Mouse (Mus musculus) spleen, adult 2 months (tissue): Measurements from ENCODE around the gene Gm21985.
"Not testable (repeated sequence)": the region's sequence is repeated elsewhere in the genome, so short reads cannot be mapped to it uniquely, and the experiment has no call there.

Source experiments
- CTCF ChIP-seq: fragments of 200-500 bp; IDR thresholded peaks from 2 replicates; pipeline ENCODE4 v1.5.1; 2011; ENCODE audit warnings: mild to moderate bottlenecking, inconsistent platforms; ENCODE audit not compliant: insufficient read depth, insufficient read length, insufficient replicate concordance; ENCODE audit errors: extremely low read depth
- POLR2A ChIP-seq: fragments of 200-500 bp; IDR thresholded peaks from 2 replicates; pipeline ENCODE4 v1.6.1; 2011; ENCODE audit warnings: low read depth, low read length, inconsistent platforms

DNA sequence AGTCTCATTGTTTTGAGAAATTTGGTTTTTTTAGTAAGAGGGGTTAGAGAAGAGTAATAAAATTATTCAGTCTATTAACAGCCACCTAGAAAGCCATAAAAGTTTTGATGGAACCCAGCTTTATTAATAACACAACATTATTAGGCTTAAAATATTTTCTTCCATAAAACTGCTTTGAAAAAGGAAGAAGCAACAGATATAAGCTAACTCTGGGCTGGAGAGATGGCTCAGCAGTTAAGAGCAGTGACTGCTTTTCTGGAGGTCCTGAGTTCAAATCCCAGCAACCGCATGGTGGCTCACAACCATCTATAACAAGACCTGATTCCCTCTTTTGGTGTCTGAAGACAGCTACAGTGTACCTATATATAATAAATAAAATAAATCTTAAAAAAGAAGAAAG lies 19.9 kb downstream of the Gm21985 start:
- TF ChIP-seq CTCF, POLR2A: not testable (repeated sequence)
